Mouse (Mus musculus) limb, embryonic 13.5 days (tissue): ENCODE results near the gene Tab1. TPM values are rescaled to one million over a fixed set of nuclear protein-coding genes. Genes with fewer than 3 reads are reported as not detected.
A peak's percentile ranks its signal among the peaks of the same experiment; 100 is the strongest.

Source experiments
- ATAC-seq: fragments of 200-750 bp; cut with Nextera tagmentation; 2 replicates; pipeline ENCODE4 v1.8.0; 2017; ENCODE audit warnings: low read depth, moderate number of reproducible peaks, moderate TSS enrichment; ENCODE audit not compliant: low FRiP score
- H3K27ac ChIP-seq: fragments of 300-500 bp; sonication (generic); 2 replicates; pipeline ENCODE4 v1.5.1; 2015; ENCODE audit warnings: inconsistent platforms, mild to moderate bottlenecking, moderate library complexity
- H3K27me3 ChIP-seq: fragments of 300-500 bp; sonication (generic); 2 replicates; pipeline ENCODE4 v1.6.1; 2015; ENCODE audit warnings: mild to moderate bottlenecking, inconsistent platforms
- H3K36me3 ChIP-seq: fragments of 300-500 bp; sonication (generic); 2 replicates; pipeline ENCODE4 v1.6.1; 2015; ENCODE audit warnings: inconsistent platforms, mild to moderate bottlenecking, moderate library complexity
- H3K4me1 ChIP-seq: fragments of 300-500 bp; sonication (generic); 2 replicates; pipeline ENCODE4 v1.6.1; 2015; ENCODE audit warnings: inconsistent platforms
- H3K4me2 ChIP-seq: fragments of 300-500 bp; sonication (generic); replicated peaks from 2 replicates; pipeline ENCODE4 v1.6.1; 2015; ENCODE audit warnings: inconsistent platforms, mild to moderate bottlenecking, moderate library complexity
- H3K4me3 ChIP-seq: fragments of 300-500 bp; sonication (generic); 2 replicates; pipeline ENCODE4 v1.5.1; 2015; ENCODE audit warnings: moderate library complexity, mild to moderate bottlenecking, inconsistent platforms
- H3K9ac ChIP-seq: fragments of 300-500 bp; sonication (generic); 2 replicates; pipeline ENCODE4 v1.6.1; 2015; ENCODE audit warnings: mild to moderate bottlenecking, inconsistent platforms
- H3K9me3 ChIP-seq: fragments of 300-500 bp; sonication (generic); 2 replicates; pipeline ENCODE4 v1.6.1; 2016; ENCODE audit warnings: inconsistent platforms
- WGBS: fragments of 180-500 bp; shearing (Covaris S2); methylation state at CpG from one replicate; pipeline ENCODE4 v1.1.7; 2015; 5-methylcytosine and 5-hydroxymethylcytosine counted together
- polyA plus RNA-seq: library from polyadenylated mRNA; unstranded; fragments of >200 nt; fragmentation: Nextera tagmentation; extraction: Ambion mirVana; gene quantifications from 2 replicates; pipeline ENCODE4 v1.2.1, GENCODE M21; 2015

Tab1 gene
- polyA plus RNA-seq, 1 experiment from 2014 or later = 45.6 TPM

DNA sequence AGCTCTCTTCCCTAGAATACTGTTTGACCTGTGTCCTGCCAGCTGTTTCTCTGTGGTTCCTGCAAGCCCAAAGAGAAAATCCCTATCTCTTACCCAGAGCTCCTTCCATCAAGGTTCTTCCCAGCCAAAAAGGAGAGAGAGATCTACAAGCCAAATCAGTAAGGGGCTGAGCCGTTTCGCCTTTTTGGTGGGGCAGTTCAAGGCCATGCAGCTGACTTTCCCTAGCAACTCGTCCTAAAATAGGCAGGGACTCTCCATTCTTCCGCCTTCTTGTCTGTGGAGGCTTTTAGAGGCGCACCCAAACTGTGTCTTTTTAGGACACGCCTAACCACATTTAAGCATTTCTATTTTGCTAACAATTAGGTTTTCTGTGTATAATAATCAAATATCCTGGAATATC, 10.8 kb downstream of the Tab1 start:
- no peaks in the 10 kb centered on the region for H3K27me3 ChIP-seq
- WGBS = 91% methylated on average over 6 of the region's 6 CpGs
- no peak for ATAC-seq
- peaks cover 15% of the 10 kb centered on the region for H3K4me1 ChIP-seq
- H3K4me3 ChIP-seq = no peak overlapping the region
- peaks cover 63% of the 10 kb centered on the region for H3K36me3 ChIP-seq
- H3K27ac ChIP-seq = no peak overlapping the region
- no peak overlapping the region for H3K4me2 ChIP-seq
- no peak overlapping the region for H3K9ac ChIP-seq
- H3K9me3 ChIP-seq = no peaks in the 10 kb centered on the region

DNA sequence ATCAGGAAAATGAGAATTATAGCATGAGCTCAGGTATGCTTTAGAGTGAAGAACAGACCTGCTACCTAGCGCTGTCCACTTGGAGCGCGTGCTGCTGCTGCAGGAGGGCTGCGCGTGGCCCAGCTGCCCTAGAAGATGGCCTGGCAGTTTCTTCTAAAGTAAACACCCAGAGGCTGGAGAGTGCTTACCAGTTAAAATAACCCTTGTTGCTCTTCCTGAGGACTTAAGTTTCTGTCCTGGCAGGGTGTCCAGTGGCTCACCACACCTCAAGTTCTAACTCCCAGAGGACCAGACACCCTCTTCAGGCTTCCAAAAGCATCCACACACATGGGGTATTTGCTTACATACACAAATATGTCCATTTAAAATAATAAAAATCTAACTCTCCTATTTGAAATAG, 12.5 kb downstream of the Tab1 start:
- Histone ChIP-seq H3K27me3 (no peaks in the 10 kb centered on the region), H3K4me3 (no peak overlapping the region), H3K9me3 (no peaks in the 10 kb centered on the region), H3K4me2 (no peak overlapping the region), H3K36me3 (peaks cover 73% of the 10 kb centered on the region), H3K9ac (no peak overlapping the region), H3K4me1 (peaks cover 15% of the 10 kb centered on the region), H3K27ac (no peak overlapping the region)
- WGBS = 91% methylated on average over 5 of the region's 5 CpGs
- ATAC-seq = no peak

DNA sequence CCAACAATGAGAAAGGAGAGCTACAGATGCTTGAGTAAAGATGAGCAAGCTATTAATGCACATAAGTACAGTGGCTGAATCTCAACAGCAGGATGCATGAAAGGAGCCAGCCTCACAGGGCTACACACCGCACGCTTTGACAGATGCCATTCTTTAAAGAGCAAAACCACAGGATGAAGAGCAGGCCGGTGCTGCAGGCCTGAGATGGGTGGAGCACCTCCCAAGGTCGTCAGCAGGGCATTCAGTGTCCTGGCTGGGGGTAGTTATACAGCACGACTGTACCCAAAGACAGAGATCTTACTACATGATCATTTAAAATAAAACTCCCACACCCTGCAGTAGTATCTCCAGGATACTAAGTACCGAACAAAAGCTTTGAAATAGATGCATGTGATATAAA, 13.2 kb downstream of the Tab1 start:
- Histone ChIP-seq H3K9me3 (no peaks in the 10 kb centered on the region), H3K4me1 (peaks cover 15% of the 10 kb centered on the region), H3K9ac (no peak overlapping the region), H3K27me3 (no peaks in the 10 kb centered on the region), H3K27ac (no peak overlapping the region; the same call in 1 of the 2 replicates), H3K4me3 (no peak overlapping the region), H3K4me2 (no peak overlapping the region), H3K36me3 (peaks cover 74% of the 10 kb centered on the region)
- 58% methylated on average over 6 of the region's 6 CpGs for WGBS
- ATAC-seq = no peak

DNA sequence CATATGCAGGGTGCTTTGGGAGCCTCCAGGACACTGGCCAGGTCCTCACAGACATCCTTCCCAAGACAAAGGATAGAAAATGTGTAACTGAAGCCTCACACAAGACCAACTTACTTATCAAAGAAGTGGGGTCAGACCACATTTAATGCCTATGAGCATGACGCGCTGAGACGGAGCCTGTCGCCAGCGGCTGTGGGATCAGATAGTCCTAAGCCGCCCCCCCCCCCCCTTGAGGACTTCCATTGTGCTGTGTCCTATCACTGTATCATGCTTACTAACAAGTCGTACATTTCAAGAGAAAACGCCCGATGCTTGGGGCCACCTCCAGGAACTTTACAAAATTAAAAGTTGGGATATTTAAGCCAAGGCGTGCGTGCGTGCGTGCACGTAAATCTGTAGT, 14.2 kb downstream of the Tab1 start:
- peaks cover 15% of the 10 kb centered on the region for H3K4me1 ChIP-seq
- H3K9ac ChIP-seq = peak overlapping the region; percentile 19; the same call in 1 of the 2 replicates
- no peak overlapping the region for H3K4me3 ChIP-seq
- H3K9me3 ChIP-seq = no peaks in the 10 kb centered on the region
- WGBS = 91% methylated on average over 14 of the region's 14 CpGs
- peaks cover 73% of the 10 kb centered on the region for H3K36me3 ChIP-seq
- no peaks in the 10 kb centered on the region for H3K27me3 ChIP-seq
- no peak overlapping the region for H3K4me2 ChIP-seq
- ATAC-seq = no peak
- no peak overlapping the region for H3K27ac ChIP-seq

DNA sequence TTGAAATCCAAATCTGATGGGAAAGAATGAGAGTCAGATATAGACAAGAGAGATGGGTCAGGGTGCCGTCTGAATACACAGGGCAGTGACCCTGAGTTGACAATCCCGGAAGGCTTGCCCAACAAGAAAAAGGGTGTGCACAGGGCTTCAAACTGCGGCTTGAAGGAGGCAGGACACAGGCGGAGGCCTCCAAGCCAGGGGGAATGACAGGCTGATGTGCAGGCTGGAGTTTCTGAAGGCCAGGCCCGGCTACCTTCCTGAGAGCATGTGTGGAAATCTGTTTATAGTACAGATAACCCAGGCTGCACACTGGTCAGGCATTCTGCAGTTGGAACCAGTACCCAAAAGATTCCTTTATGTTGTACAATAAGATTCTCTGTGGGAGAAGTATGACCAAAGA, 14.6 kb downstream of the Tab1 start:
- Histone ChIP-seq H3K4me1 (peaks cover 15% of the 10 kb centered on the region), H3K4me2 (no peak overlapping the region), H3K9me3 (no peaks in the 10 kb centered on the region), H3K36me3 (peaks cover 73% of the 10 kb centered on the region), H3K27me3 (no peaks in the 10 kb centered on the region), H3K27ac (no peak overlapping the region), H3K9ac (peak overlapping the region; percentile 19; the same call in 1 of the 2 replicates), H3K4me3 (no peak overlapping the region)
- WGBS = 87% methylated on average over 5 of the region's 5 CpGs
- ATAC-seq = no peak

DNA sequence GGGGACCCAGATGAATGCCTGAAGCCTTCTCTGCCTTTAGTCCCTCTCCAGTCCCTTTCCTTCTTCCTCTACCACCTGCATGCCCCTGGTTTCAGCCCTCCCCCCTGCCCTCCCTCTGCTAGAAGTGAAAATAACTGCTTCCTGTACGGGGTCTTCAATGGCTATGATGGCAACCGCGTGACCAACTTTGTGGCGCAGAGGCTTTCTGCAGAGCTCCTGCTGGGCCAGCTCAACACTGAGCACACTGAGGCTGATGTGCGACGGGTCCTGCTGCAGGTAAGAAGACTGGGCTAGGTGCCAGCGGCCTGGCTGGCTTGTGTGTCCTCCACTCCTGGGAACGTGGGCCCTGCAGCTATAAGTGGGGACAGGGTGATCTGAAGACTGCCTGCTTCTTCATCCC, 15.6 kb downstream of the Tab1 start:
- 84% methylated on average over 8 of the region's 8 CpGs for WGBS
- Histone ChIP-seq H3K4me1 (peaks cover 15% of the 10 kb centered on the region), H3K4me2 (no peak overlapping the region), H3K36me3 (peaks cover 75% of the 10 kb centered on the region), H3K9ac (0 out of 2 replicates have a peak overlapping the region, but pooled peaks have one; percentile 39), H3K27me3 (no peaks in the 10 kb centered on the region), H3K27ac (no peak overlapping the region), H3K4me3 (no peak overlapping the region), H3K9me3 (no peaks in the 10 kb centered on the region)
- ATAC-seq = no peak

DNA sequence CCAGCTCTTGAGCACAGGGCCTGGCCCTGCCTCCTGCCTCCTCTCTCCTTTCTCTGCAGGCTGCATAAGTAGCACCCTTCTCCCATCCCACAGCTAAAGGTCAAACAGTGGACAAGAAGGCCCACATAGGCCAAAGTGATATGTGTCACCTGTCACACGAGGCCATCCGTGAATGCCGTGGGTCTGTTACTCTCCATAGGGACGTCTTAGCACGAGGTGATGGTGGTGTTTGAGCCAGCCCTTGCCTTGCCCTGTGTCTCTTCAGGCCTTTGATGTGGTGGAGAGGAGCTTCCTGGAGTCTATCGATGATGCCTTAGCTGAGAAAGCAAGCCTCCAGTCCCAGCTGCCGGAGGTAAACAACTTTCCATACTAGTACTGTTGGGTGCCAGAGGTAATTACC, 16.6 kb downstream of the Tab1 start:
- no peak overlapping the region for H3K27ac ChIP-seq
- H3K4me3 ChIP-seq = no peak overlapping the region
- H3K4me2 ChIP-seq = no peak overlapping the region
- H3K27me3 ChIP-seq = no peaks in the 10 kb centered on the region
- peaks cover 75% of the 10 kb centered on the region for H3K36me3 ChIP-seq
- H3K9me3 ChIP-seq = no peaks in the 10 kb centered on the region
- H3K9ac ChIP-seq = no peak overlapping the region
- WGBS = 86% methylated on average over 7 of the region's 7 CpGs
- H3K4me1 ChIP-seq = peaks cover 15% of the 10 kb centered on the region
- ATAC-seq = no peak

DNA sequence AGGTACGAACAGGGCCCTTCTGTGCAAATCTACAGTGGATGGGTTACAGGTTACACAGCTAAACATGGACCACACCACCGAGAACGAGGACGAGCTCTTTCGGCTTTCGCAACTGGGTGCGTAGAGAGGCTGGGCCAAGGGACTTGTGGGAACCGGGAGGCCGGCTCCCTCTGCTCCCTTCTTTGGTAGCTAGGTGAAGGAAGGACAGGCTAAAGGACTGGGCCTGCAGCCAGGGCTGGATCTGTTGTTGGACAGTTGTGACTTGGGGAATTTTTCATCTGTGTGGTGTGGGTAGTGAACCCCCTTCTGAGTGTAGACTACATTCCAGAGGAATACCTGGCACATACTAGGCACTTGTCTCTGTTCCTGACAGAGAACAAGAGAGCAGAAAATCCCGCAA, 19.7 kb downstream of the Tab1 start:
- Histone ChIP-seq H3K9me3 (no peaks in the 10 kb centered on the region), H3K27ac (no peak overlapping the region), H3K4me1 (peaks cover under 1% of the 10 kb centered on the region; the same call in 1 of the 2 replicates), H3K36me3 (peaks cover 95% of the 10 kb centered on the region), H3K9ac (no peak overlapping the region), H3K27me3 (no peaks in the 10 kb centered on the region), H3K4me3 (no peak overlapping the region), H3K4me2 (no peak overlapping the region)
- 90% methylated on average over 10 of the region's 10 CpGs for WGBS
- no peak for ATAC-seq

DNA sequence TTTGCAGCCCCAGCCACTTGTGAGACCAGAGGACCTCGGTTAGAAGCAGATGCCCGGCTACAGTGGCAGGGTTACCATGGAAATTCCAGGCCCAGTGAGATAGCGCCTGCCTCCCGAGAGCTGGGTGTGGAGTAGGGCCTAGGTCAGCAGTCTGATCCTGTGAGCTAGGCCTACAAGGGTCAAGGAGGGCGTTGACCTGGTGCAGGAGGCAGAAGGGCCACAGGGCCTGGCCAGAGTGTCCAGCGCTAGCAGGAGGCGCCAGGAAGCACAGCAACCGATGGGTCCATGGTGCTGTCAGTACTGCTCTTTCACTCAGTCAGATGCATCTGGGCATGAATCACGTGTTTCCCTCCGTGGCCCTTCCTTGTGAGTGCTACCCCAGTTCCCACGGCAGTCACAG, 20.8 kb downstream of the Tab1 start:
- WGBS = 92% methylated on average over 11 of the region's 11 CpGs
- Histone ChIP-seq H3K27me3 (no peaks in the 10 kb centered on the region), H3K4me1 (peaks cover 6% of the 10 kb centered on the region), H3K4me2 (no peak overlapping the region), H3K4me3 (no peak overlapping the region), H3K9ac (no peak overlapping the region; the same call in 1 of the 2 replicates), H3K27ac (no peak overlapping the region), H3K9me3 (no peaks in the 10 kb centered on the region), H3K36me3 (peaks cover 99% of the 10 kb centered on the region)
- ATAC-seq = no peak

DNA sequence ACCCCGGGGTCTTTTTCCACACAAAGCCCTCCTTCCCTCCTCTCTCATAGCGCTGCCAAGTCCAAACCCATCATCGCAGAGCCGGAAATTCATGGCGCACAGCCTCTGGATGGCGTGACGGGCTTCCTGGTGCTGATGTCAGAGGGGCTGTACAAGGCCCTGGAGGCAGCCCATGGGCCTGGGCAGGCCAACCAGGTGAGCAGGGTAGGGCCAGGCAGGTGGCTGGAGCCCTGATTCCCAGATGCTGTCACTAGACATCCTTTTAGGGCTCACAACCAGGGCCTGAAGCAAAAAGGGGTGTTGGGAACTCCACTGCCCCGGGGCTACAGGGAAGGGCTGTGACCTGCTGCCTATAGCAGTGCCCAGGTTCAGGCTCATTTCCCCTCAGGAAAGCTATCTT, 22.8 kb downstream of the Tab1 start:
- ATAC-seq = no peak

DNA sequence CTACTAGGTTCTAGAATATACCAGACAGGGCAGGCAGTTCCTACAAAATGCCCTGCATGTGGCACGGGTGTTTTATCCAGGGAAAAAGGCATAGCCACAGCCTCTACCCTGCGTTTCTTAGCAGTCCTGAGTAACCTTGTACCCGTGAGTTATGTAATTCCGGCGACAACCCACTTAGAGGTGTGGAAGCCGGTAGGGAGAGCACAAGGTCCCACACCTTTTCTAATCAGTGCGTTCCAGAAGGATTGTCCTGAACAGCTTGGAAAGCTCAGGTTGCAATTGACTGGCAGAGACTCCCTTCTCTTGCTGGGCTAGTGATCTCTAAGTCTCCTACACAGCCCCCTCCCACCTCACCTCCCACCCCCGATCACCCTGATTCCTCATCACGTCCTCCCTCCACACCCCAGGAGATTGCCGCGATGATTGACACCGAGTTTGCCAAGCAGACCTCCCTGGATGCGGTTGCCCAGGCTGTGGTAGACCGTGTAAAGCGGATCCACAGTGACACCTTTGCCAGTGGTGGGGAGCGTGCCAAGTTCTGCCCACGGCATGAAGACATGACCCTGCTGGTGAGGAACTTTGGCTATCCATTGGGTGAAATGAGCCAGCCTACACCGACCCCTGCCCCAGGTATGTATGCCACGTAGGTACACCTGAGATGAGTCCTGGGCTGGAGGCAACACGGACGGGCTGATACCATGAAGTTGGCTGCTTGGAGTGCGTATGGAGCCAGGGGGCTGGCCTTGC, 24.4 kb downstream of the Tab1 start:
- WGBS = 92% methylated on average over 22 of the region's 22 CpGs
- Histone ChIP-seq H3K36me3 (peaks cover 99% of the 10 kb centered on the region), H3K4me2 (no peak overlapping the region)

More for the DNA sequence above, 22.8 kb downstream of the Tab1 start:
- peaks cover 21% of the 10 kb centered on the region for H3K4me1 ChIP-seq
- H3K4me2 ChIP-seq = no peak overlapping the region
- H3K9me3 ChIP-seq = no peaks in the 10 kb centered on the region
- no peaks in the 10 kb centered on the region for H3K27me3 ChIP-seq
- peaks cover 99% of the 10 kb centered on the region for H3K36me3 ChIP-seq
- no peak overlapping the region for H3K4me3 ChIP-seq
- WGBS = 94% methylated on average over 8 of the region's 8 CpGs
- no peak overlapping the region for H3K27ac ChIP-seq
- H3K9ac ChIP-seq = no peak overlapping the region

DNA sequence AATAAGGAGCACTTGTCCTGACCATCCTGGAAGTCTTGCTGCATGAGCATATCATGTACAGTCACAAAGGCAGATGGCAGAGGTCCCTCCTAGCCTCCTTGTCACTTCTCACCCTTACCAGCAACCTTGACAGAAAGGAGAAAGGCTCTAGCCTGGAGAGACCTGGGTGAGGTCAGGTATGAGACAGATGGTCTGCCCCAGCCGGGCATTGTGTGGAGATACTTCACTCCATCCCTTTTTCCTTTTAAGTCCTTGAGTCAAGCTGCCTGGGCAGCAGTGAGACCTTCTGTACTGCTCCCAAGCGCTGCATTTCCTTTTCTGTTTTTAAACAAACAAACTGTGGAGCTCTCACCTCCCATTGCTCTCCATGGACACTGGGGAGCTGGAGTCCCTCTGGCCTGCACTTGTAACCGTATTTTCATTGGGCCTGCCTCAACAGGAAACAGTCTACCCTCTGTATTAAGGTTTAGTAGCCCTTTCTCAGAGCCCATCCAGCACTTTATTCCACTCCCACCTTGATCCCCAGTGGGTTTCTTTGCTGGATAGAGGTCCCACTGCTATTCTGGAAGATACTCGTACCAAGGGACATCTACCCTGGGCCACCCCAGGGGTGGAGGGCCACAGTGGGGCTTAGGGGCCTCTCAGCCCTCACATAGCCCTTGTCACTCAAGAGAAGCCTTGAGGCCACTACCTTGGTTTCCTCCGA, 25.2 kb downstream of the Tab1 start:
- Histone ChIP-seq H3K4me3 (no peak overlapping the region), H3K4me1 (peaks cover 21% of the 10 kb centered on the region), H3K9me3 (no peaks in the 10 kb centered on the region), H3K9ac (no peak overlapping the region; the same call in 1 of the 2 replicates), H3K27me3 (no peaks in the 10 kb centered on the region), H3K36me3 (peaks cover 99% of the 10 kb centered on the region), H3K4me2 (no peak overlapping the region), H3K27ac (peak overlapping the region; percentile 58; the same call in 1 of the 2 replicates)
- no peak for ATAC-seq
- WGBS = 71% methylated on average over 5 of the region's 5 CpGs

More for the DNA sequence above, 24.4 kb downstream of the Tab1 start:
- no peak for ATAC-seq
- Histone ChIP-seq H3K9ac (no peak overlapping the region), H3K4me1 (peaks cover 21% of the 10 kb centered on the region), H3K27me3 (no peaks in the 10 kb centered on the region), H3K9me3 (no peaks in the 10 kb centered on the region), H3K27ac (no peak overlapping the region), H3K4me3 (no peak overlapping the region)
